9 mouse cellular contexts compared by ENCODE assay signal in genomic region chr11:85766106-85766723, GRCm38 (mm10).
DNase-seq lines count a peak whose midpoint lies in the region; ATAC-seq and TF ChIP-seq lines count a peak whose summit lies in the region.
"Had no signal": no experiment of that assay in that cellular context is flagged by ENCODE, and none has a peak within 500 bp of the region (broad histone marks: within the 10 kb centered on the region; RNA-seq: fewer than 3 reads in every experiment).

No protein-coding gene starts in this region.

- H3K27ac ChIP-seq in ES-Bruce4 (ENCODE audit: insufficient read depth, low read length), result peak overlapping the region; percentile 34; the same call in 1 of the 2 replicates
- no peak overlapping the region for H3K27ac ChIP-seq in forebrain, embryonic 14.5 days (ENCODE audit: low read depth, low read length)
- peak overlapping the region; percentile 26; the same call in 1 of the 2 replicates for H3K27ac ChIP-seq in limb, embryonic 12.5 days

- no peak for TF ChIP-seq POLR2A in ES-Bruce4 (IDR thresholded peaks at IDR 0.05; ENCODE audit: insufficient read depth, low read length)

- no peaks in the 10 kb centered on the region for H3K27me3 ChIP-seq in ES-Bruce4 (ENCODE audit: control insufficient read depth, insufficient read depth, low read length, poor library complexity, severe bottlenecking)
- H3K27me3 ChIP-seq in forebrain, embryonic 14.5 days (replicated peaks; ENCODE audit: control insufficient read depth, insufficient read depth, low read length), result no peaks in the 10 kb centered on the region
- peaks cover 43% of the 10 kb centered on the region for H3K27me3 ChIP-seq in limb, embryonic 12.5 days

- H3K9ac ChIP-seq in ES-Bruce4 (ENCODE audit: low read depth, poor library complexity, severe bottlenecking), result no peak overlapping the region
- H3K9ac ChIP-seq in forebrain, embryonic 14.5 days (ENCODE audit: low read length), result no peak overlapping the region
- H3K9ac ChIP-seq in limb, embryonic 12.5 days (replicated peaks), result no peak overlapping the region

- no peak for TF ChIP-seq CTCF in ES-Bruce4 (IDR thresholded peaks at IDR 0.05; ENCODE audit: low read depth, low read length)

- 0 out of 2 replicates have a peak, but pooled peaks have one; percentile 47 for TF ChIP-seq EP300 in ES-Bruce4 (IDR thresholded peaks at IDR 0.05; ENCODE audit: insufficient read depth, low read depth, low read length)

- no peak overlapping the region for H3K4me3 ChIP-seq in ES-Bruce4 (ENCODE audit: low read depth, low read length)
- no peak overlapping the region for H3K4me3 ChIP-seq in forebrain, embryonic 14.5 days (ENCODE audit: low read depth, low read length)
- no peak overlapping the region for H3K4me3 ChIP-seq in limb, embryonic 12.5 days (replicated peaks)

- no peak overlapping the region for H3K4me2 ChIP-seq in forebrain, embryonic 14.5 days (ENCODE audit: low read length)
- H3K4me2 ChIP-seq in limb, embryonic 12.5 days, result no peak overlapping the region

- H3K4me1 ChIP-seq in ES-Bruce4 (ENCODE audit: control insufficient read depth, insufficient read depth, low read length), result no peaks in the 10 kb centered on the region
- peaks cover 12% of the 10 kb centered on the region; the same call in 1 of the 2 replicates for H3K4me1 ChIP-seq in forebrain, embryonic 14.5 days (ENCODE audit: control insufficient read depth, insufficient read depth, low read length)
- H3K4me1 ChIP-seq in limb, embryonic 12.5 days (replicated peaks), result peaks cover 29% of the 10 kb centered on the region

- H3K36me3 ChIP-seq in ES-Bruce4 (ENCODE audit: control insufficient read depth, insufficient read depth, low read length, poor library complexity, severe bottlenecking), result no peaks in the 10 kb centered on the region
- no peaks in the 10 kb centered on the region for H3K36me3 ChIP-seq in forebrain, embryonic 14.5 days (ENCODE audit: control insufficient read depth, insufficient read depth, low read length)
- no peaks in the 10 kb centered on the region for H3K36me3 ChIP-seq in limb, embryonic 12.5 days

- peak; percentile 77; the same call in 1 of the 2 replicates for ATAC-seq in forebrain, embryonic 14.5 days
- no peak for ATAC-seq in limb, embryonic 12.5 days (ENCODE audit: insufficient number of reproducible peaks, insufficient read depth, low FRiP score, low TSS enrichment, low read depth)

- peak; percentile 24 for DNase-seq in adrenal gland, adult 2 months
- DNase-seq in adrenal gland, adult 18-20 months (ENCODE audit: low spot score in 2 of 2), result no peak
- peak; percentile 82 for DNase-seq in forebrain, embryonic 14.5 days (ENCODE audit: low spot score)
- DNase-seq in thymus, postnatal 0 days (ENCODE audit: low spot score), result no peak
- DNase-seq in right cerebral cortex, postnatal 25 days, result no peak
- no peak for DNase-seq in T-cell, adult 2 months (ENCODE audit: low spot score)
- DNase-seq: cerebellum, adult 2 months had no signal

- H3K9me3 ChIP-seq in ES-Bruce4 (replicated peaks; ENCODE audit: control insufficient read depth, insufficient read depth, low read length, poor library complexity, severe bottlenecking), result no peaks in the 10 kb centered on the region
- H3K9me3 ChIP-seq in forebrain, embryonic 14.5 days (replicated peaks; ENCODE audit: control insufficient read depth, low read length), result no peaks in the 10 kb centered on the region
- no peaks in the 10 kb centered on the region for H3K9me3 ChIP-seq in limb, embryonic 12.5 days

- 5% methylated on average over 7 of the region's 7 CpGs for WGBS in forebrain, embryonic 14.5 days
- 25% methylated on average over 7 of the region's 7 CpGs for WGBS in limb, embryonic 12.5 days

Comparison
In these comparisons a context has a peak if more than half of its experiments do, and no peak if none do; other contexts are left out.
1. DNase-seq: peak in adrenal gland, adult 2 months (single experiment) and forebrain, embryonic 14.5 days (single experiment); none in adrenal gland, adult 18-20 months (0 of 2), thymus, postnatal 0 days (single experiment), right cerebral cortex, postnatal 25 days (single experiment) and T-cell, adult 2 months (single experiment).